Mouse (Mus musculus) myocyte (in vitro differentiated cells): ENCODE measurements around the gene Slc25a45.

ENCODE experiments used
- E2F4 ChIP-seq: IDR thresholded peaks from one replicate; pipeline ENCODE4 v1.6.1; 2011; ENCODE audit warnings: mild to moderate bottlenecking, control low read depth, moderate library complexity; ENCODE audit not compliant: insufficient read depth
- MAX ChIP-seq: IDR thresholded peaks from one replicate; pipeline ENCODE4 v1.6.1; 2011; ENCODE audit warnings: low read depth, mild to moderate bottlenecking, control low read depth
- POLR2A ChIP-seq: IDR thresholded peaks from one replicate; pipeline ENCODE4 v1.6.1; 2011; ENCODE audit warnings: low read depth, mild to moderate bottlenecking, control low read depth, moderate library complexity; ENCODE audit not compliant: insufficient read length
- POLR2AphosphoS2 ChIP-seq: IDR thresholded peaks from one replicate; pipeline ENCODE4 v1.6.1; 2011; ENCODE audit warnings: low read depth, control low read depth; ENCODE audit not compliant: insufficient read length
- SRF ChIP-seq: IDR thresholded peaks from one replicate; pipeline ENCODE4 v1.6.1; 2011; ENCODE audit warnings: low read depth; ENCODE audit not compliant: control insufficient read depth, insufficient read length
- TCF12 ChIP-seq: IDR thresholded peaks from one replicate; pipeline ENCODE4 v1.6.1; 2011; ENCODE audit warnings: mild to moderate bottlenecking, control low read depth; ENCODE audit not compliant: poor library complexity, insufficient read depth, severe bottlenecking

- TF ChIP-seq POLR2AphosphoS2, result no peak
- TF ChIP-seq SRF, result no peak
- no peak for TF ChIP-seq POLR2A
- TF ChIP-seq TCF12, result no peak
- no peak for TF ChIP-seq MAX
- TF ChIP-seq E2F4, result no peak
Measured at GRCm38 (mm10) chr19:5893282-5894001, 15.8 kb downstream of the Slc25a45 start.
